Mouse (Mus musculus): ENCODE measurements around the gene Prrg2. TPM values are rescaled to one million over a fixed set of nuclear protein-coding genes. Genes with fewer than 3 reads are reported as not detected.

Gene Prrg2
- polyA plus RNA-seq, 1 experiment from 2014 or later: 7.1 TPM

DNA sequence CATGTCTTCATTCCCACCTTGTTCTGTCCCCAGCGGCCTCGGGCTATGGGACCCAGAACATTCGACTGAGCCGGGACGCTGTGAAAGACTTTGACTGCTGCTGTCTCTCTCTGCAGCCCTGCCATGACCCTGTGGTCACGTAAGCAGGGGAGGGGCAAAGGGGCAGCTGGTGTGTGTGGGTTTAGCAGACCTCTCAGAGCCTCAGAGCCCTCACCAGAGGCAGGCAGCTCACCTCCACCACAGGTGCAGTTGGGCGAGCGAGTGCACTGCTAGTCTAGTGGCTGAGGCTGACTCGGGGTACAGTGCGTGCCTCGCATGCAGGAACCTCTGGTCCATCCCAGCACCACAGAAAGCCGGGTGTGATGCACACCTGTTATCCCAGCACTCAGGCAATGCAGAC is 11.5 kb upstream of the Prrg2 start:
- no peak overlapping the region for H3K4me2 ChIP-seq
- ATAC-seq (ENCODE audit: low read depth): no peak
- no peaks in the 10 kb centered on the region for H3K9me3 ChIP-seq (replicated peaks)
- peaks cover 45% of the 10 kb centered on the region for H3K36me3 ChIP-seq
- H3K4me3 ChIP-seq (replicated peaks): no peak overlapping the region
- H3K27me3 ChIP-seq: no peaks in the 10 kb centered on the region
- H3K4me1 ChIP-seq (replicated peaks): peaks cover 27% of the 10 kb centered on the region
- DNase-seq: no peak
- no peak overlapping the region for H3K9ac ChIP-seq
- WGBS (ENCODE audit: insufficient replicate concordance): 82% methylated on average over 12 of the region's 12 CpGs
- H3K27ac ChIP-seq: no peak overlapping the region

DNA sequence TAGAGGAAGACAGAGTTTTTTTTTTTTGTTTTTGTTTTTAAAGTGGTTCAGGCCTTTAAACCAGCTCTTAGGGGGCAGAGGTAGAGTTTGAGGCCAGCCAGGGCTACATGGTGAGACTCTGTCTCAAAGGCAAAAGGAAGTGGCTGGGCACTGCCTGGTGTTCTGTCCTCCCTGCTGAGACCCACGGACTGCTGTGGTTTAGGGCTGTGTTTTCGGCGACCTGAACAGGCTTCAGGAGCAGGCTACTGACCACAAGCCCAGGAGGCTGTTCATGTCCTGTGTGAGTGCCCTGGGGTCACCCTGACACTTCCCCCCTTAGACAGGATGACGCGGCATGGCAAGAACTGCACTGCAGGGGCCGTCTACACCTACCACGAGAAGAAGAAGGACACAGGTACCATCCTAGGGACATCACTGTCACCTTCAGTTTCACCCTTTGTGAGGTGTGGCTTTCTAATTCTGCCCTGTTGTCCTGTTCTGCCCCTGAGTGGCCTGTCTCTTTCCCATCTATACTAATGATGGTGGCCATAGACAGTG is 10.8 kb upstream of the Prrg2 start:
- ATAC-seq (ENCODE audit: low read depth) (no peak), DNase-seq (no peak)
- Histone ChIP-seq H3K4me3 (replicated peaks) (no peak overlapping the region), H3K36me3 (peaks cover 45% of the 10 kb centered on the region), H3K9ac (0 out of 2 replicates have a peak overlapping the region, but pooled peaks have one; percentile 22), H3K9me3 (replicated peaks) (no peaks in the 10 kb centered on the region), H3K27ac (no peak overlapping the region), H3K4me2 (no peak overlapping the region), H3K4me1 (replicated peaks) (peaks cover 31% of the 10 kb centered on the region), H3K27me3 (no peaks in the 10 kb centered on the region)
- WGBS (ENCODE audit: insufficient replicate concordance): 50% methylated on average over 7 of the region's 7 CpGs

DNA sequence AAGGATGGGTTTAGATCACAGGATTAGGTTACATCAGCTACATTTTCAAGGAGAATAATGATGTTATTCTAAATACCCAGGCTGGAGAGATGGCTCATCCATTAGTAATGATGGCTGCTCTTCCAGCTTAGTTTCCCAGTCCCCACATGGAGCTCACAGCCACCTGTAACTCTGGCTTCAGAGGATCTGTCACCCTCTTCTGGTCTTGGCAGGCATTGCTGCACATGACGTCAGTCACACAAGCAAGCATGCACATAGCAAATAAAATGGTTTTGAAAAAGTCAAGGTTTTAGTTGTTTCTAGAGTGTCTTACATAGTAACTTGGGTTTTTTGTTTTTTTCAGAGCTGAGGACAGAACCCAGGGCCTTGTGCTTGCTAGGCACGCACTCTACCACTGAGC is 9.8 kb upstream of the Prrg2 start:
- Histone ChIP-seq H3K4me2 (no peak overlapping the region), H3K4me3 (replicated peaks) (no peak overlapping the region), H3K9ac (no peak overlapping the region), H3K36me3 (peaks cover 41% of the 10 kb centered on the region), H3K27ac (no peak overlapping the region), H3K9me3 (replicated peaks) (no peaks in the 10 kb centered on the region), H3K4me1 (replicated peaks) (peaks cover 37% of the 10 kb centered on the region), H3K27me3 (no peaks in the 10 kb centered on the region)
- no peak for ATAC-seq (ENCODE audit: low read depth)
- DNase-seq: no peak
- WGBS (ENCODE audit: insufficient replicate concordance): 72% methylated on average over 2 of the region's 2 CpGs

DNA sequence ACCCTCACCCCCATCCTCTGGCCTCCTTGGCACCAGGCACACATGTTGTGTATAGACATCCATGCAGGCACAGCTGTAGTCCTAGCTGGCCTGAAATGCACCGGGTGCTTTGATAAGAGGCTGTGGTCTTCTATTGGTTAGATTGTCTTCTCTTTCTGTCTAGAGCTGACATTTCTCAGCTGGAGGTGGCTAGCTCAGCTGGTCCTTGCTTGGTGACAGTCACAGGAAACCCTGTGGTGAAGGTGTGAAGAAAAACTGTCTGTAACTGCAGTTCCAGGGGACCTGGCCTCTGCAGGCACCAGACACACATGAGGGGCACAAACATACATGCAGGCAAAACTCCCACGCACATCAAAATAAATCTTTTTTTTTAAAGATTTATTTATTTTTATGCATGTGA is 7.2 kb upstream of the Prrg2 start:
- 53% methylated on average over 2 of the region's 2 CpGs for WGBS (ENCODE audit: insufficient replicate concordance)
- Histone ChIP-seq H3K4me1 (replicated peaks) (peaks cover 36% of the 10 kb centered on the region), H3K27ac (no peak overlapping the region), H3K4me3 (replicated peaks) (no peak overlapping the region), H3K36me3 (peaks cover 15% of the 10 kb centered on the region), H3K9ac (no peak overlapping the region), H3K4me2 (no peak overlapping the region), H3K27me3 (no peaks in the 10 kb centered on the region), H3K9me3 (replicated peaks) (no peaks in the 10 kb centered on the region)
- ATAC-seq (ENCODE audit: low read depth) (no peak), DNase-seq (no peak)

DNA sequence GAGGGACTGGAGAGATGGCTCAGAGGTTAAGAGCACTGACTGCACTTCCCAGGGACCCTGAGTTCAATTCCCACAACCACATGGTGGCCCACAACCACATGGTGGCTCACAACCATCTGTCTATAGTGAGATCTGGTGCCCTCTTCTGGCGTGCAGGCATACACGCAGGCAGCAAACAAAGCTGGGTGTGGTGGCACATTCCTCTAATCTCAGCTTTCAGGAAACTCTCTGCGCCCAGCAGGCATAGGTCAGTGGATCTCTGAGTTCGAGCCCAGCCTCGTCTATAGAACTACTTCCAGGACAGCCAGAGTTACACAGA is 5.5 kb upstream of the Prrg2 start:
- no peak overlapping the region for H3K4me2 ChIP-seq
- no peak overlapping the region for H3K9ac ChIP-seq
- no peaks in the 10 kb centered on the region for H3K27me3 ChIP-seq
- ATAC-seq (ENCODE audit: low read depth) (peak; percentile 37), DNase-seq (peak; percentile 62)
- H3K36me3 ChIP-seq: 0 out of 2 replicates have a peak, but pooled peaks cover 3% of the 10 kb centered on the region
- H3K27ac ChIP-seq: no peak overlapping the region
- no peaks in the 10 kb centered on the region for H3K9me3 ChIP-seq (replicated peaks)
- H3K4me3 ChIP-seq (replicated peaks): no peak overlapping the region
- WGBS (ENCODE audit: insufficient replicate concordance): 15% methylated on average over 5 of the region's 5 CpGs
- H3K4me1 ChIP-seq (replicated peaks): peaks cover 42% of the 10 kb centered on the region

DNA sequence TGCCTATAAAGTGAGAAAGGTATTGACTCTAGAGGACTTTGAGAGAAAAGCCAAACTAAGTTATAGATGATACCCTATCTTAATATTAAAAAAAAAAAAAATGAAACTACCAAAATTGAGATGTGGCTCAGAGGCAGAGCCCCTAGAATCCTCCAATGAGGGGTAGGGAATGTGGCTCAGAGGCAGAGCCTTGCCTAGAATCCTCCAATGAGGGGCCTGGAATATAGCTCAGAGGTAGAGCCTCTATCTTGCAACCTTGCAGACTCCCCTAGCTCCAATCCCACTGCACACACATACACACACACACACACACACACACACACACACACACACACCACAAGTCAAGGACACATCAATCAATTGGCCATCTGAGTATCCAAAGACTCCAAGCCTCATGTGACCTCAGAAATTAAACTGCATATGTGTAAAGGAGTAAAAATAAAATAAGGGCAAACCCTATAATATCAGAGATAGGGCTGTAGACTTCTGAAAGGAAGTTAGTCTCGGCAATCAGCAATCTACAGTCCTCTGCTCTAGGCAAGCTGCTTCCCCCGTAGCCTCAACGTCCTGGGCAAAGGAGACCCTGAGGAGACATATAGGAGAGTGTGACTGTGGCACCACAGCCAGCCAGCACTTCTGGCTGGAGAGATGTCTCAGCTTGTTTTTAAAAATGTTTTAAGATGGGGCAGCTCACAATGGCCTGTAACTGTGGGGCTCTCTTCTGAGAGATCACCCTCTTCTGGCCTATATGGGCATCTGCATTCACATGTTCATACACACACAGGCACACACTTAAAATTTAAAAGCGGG is 4.9 kb upstream of the Prrg2 start:
- WGBS (ENCODE audit: insufficient replicate concordance): 49% methylated on average over 4 of the region's 4 CpGs

DNA sequence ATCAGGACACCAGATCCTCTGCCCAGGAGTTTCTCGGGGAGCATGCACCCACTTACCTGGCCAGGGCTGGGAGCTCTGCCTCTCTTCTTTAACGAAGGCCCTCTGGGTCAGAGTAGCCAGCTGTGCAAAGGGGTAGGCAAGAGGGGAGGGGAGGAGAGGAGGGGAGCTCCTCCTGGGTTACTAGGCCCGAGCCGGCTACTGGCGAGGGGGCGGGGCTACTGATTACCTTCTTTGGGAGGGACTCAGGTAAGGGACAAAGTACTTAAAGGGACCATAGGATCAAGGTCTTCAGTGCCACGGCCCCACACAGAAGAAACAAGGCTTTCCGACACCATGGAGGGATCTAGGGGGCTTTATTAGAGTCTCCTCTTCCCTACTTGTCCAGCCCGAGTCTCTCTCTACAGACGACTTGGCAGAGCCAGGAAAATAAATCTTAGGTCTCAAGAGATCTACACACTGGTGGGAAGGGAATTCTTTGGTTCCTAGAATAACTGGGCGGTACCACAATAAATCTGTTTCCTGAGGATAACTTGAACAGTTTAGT is 873 bp downstream of the Prrg2 start:
- H3K27ac ChIP-seq: peak overlapping the region; percentile 74

More for the DNA sequence above, 4.9 kb upstream of the Prrg2 start:
- ATAC-seq (ENCODE audit: low read depth) (peak; percentile 23), DNase-seq (no peak)
- no peaks in the 10 kb centered on the region for H3K9me3 ChIP-seq (replicated peaks)
- peaks cover 40% of the 10 kb centered on the region for H3K4me1 ChIP-seq (replicated peaks)
- H3K9ac ChIP-seq: no peak overlapping the region
- no peak overlapping the region for H3K4me2 ChIP-seq
- no peak overlapping the region for H3K27ac ChIP-seq
- H3K27me3 ChIP-seq: no peaks in the 10 kb centered on the region
- H3K4me3 ChIP-seq (replicated peaks): no peak overlapping the region
- 0 out of 2 replicates have a peak, but pooled peaks cover 3% of the 10 kb centered on the region for H3K36me3 ChIP-seq

DNA sequence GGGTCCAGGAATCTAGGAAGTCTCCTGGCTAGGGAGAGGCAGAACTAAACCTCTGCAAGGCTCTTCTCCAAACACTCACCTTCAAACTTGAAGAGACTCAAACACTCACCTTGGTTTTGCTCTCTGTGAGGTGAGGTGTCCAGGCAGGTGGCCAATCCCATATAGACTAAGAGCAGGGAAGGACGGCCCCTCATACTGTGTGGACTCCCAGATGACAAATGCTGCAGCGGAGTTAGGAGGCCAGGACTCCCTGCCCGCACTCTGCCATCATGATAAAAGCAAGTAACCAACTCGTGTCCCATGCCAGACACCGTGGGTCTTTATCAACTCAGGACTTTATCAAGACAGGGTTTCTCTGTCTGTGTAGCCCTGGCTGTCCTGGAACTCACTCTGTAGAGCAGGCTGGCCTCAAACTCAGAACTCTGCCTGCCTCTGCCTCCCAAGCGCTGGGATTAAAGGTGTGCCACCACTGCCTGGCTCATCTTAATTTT is 1.8 kb downstream of the Prrg2 start:
- 0 out of 2 replicates have a peak overlapping the region, but pooled peaks have one; percentile 73 for H3K4me3 ChIP-seq (replicated peaks)
- no peaks in the 10 kb centered on the region for H3K27me3 ChIP-seq
- H3K27ac ChIP-seq: peak overlapping the region; percentile 74
- peak overlapping the region; percentile 64; the same call in 1 of the 2 replicates for H3K9ac ChIP-seq
- 45% methylated on average over 6 of the region's 6 CpGs for WGBS (ENCODE audit: insufficient replicate concordance)
- DNase-seq: no peak
- ATAC-seq (ENCODE audit: low read depth): no peak
- H3K9me3 ChIP-seq (replicated peaks): no peaks in the 10 kb centered on the region
- peak overlapping the region; percentile 78; the same call in 1 of the 2 replicates for H3K4me2 ChIP-seq
- H3K36me3 ChIP-seq: no peaks in the 10 kb centered on the region
- H3K4me1 ChIP-seq (replicated peaks): peaks cover 49% of the 10 kb centered on the region

More for the DNA sequence above, 873 bp downstream of the Prrg2 start:
- Histone ChIP-seq H3K4me2 (peak overlapping the region; percentile 78), H3K9me3 (replicated peaks) (no peaks in the 10 kb centered on the region), H3K4me3 (replicated peaks) (peak overlapping the region; percentile 73), H3K27me3 (no peaks in the 10 kb centered on the region), H3K36me3 (no peaks in the 10 kb centered on the region), H3K4me1 (replicated peaks) (peaks cover 49% of the 10 kb centered on the region), H3K9ac (peak overlapping the region; percentile 64)
- no peak for DNase-seq
- ATAC-seq (ENCODE audit: low read depth): peak; percentile 9; the same call in 1 of the 2 replicates
- 29% methylated on average over 11 of the region's 11 CpGs for WGBS (ENCODE audit: insufficient replicate concordance)

DNA sequence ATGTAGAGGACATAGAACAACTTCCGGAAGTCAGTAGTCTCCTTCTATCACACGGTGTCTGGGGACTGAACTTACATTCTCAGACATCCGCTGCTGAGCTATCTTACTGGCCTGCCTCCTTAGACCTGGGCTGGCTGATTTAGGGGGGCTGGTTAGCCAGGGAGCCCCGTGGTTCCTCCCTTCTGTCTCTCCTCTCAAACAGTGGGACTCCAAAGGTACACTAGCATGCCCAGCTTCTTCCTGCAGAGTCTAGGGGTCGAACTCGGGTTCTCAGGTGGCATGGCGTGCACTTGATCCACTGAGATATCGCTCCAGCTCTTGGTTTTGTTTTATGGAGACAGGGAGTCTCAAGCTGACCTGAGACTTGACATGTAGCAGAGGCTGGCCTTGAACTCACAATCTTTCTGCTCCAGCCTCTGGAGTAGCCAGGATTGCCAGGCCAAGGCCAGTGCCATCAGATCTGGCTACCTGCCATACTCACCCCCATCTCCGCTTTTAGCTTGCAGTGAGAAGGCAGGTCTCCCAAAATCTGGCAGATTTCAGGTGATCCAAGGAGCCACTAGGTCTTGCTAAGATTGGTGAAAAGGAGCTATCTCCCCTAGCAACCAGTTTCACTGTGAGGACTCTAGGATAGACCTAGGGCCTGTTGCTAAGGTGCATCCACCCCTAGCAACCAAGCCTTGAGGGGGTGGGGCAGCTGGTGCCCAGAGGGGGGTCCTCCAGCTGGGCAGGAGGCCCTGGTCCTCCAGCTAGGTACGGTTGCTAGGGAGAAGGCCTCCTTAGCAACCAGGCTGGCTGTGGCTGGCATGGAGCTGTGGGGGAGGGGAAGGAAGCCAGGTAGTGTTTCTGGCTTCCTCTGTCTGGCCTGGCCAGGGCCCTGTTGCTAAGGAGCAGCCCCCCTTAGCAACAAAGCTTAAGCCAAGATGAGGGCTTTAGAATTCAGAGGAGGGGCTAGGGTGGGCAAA is 3.6 kb downstream of the Prrg2 start:
- Histone ChIP-seq H3K27me3 (no peaks in the 10 kb centered on the region), H3K9ac (no peak overlapping the region), H3K4me1 (replicated peaks) (peaks cover 40% of the 10 kb centered on the region), H3K27ac (no peak overlapping the region), H3K4me2 (no peak overlapping the region), H3K36me3 (no peaks in the 10 kb centered on the region), H3K4me3 (replicated peaks) (no peak overlapping the region), H3K9me3 (replicated peaks) (no peaks in the 10 kb centered on the region)
- 71% methylated on average over 10 of the region's 10 CpGs for WGBS (ENCODE audit: insufficient replicate concordance)
- DNase-seq: no peak
- ATAC-seq (ENCODE audit: low read depth): no peak

DNA sequence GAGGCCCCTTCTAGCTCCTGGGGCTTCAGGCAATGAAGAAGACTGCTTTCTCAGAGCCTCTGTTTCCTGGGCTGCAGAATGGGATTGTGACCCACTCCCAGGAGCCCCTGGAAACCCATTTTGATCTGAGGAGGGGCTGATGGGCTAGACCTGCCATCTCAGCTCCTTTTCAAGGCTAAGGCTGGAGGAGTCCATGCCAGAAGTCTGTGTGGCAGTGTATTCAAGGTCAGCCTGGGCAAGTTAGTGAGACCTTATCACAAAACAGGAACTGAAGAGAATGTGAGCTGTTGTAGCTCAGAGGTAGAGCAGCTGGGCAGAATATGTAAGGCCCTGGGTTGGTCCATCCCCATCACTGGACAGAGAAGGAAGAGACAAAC is 5.5 kb downstream of the Prrg2 start:
- no peak overlapping the region for H3K4me3 ChIP-seq (replicated peaks)
- H3K9me3 ChIP-seq (replicated peaks): no peaks in the 10 kb centered on the region
- H3K9ac ChIP-seq: no peak overlapping the region
- H3K4me1 ChIP-seq (replicated peaks): peaks cover 44% of the 10 kb centered on the region
- no peak overlapping the region for H3K27ac ChIP-seq
- DNase-seq (no peak), ATAC-seq (ENCODE audit: low read depth) (no peak)
- no peak overlapping the region for H3K4me2 ChIP-seq
- no peaks in the 10 kb centered on the region for H3K36me3 ChIP-seq
- no peaks in the 10 kb centered on the region for H3K27me3 ChIP-seq
